Mouse (Mus musculus) fibroblast of lung, adult 2 months (primary cell): ENCODE results near the gene Vps54.

Experiments
- DNase-seq: peaks from one replicate; pipeline ENCODE4 v3.0.0-alpha.2; 2011; ENCODE audit warnings: low read depth

Gene Vps54

GRCm38 (mm10) chr11:21339088-21339487, 100.0 kb downstream of the Vps54 start:
- no peak for DNase-seq

- DNase-seq = no peak
Measured at GRCm38 (mm10) chr11:21343490-21343889, 104.4 kb downstream of the Vps54 start.

- DNase-seq = no peak
Measured at GRCm38 (mm10) chr11:21346020-21346419, 106.9 kb downstream of the Vps54 start.

- no peak for DNase-seq
Measured at GRCm38 (mm10) chr11:21348890-21349289, 109.8 kb downstream of the Vps54 start.

GRCm38 (mm10) chr11:21351296-21351695, 112.2 kb downstream of the Vps54 start:
- no peak for DNase-seq

- no peak for DNase-seq
Measured at GRCm38 (mm10) chr11:21363144-21363940, 124.3 kb downstream of the Vps54 start.

GRCm38 (mm10) chr11:21368466-21368865, 129.4 kb downstream of the Vps54 start:
- no peak for DNase-seq

GRCm38 (mm10) chr11:21369248-21370016, 130.4 kb downstream of the Vps54 start:
- no peak for DNase-seq

GRCm38 (mm10) chr11:21370399-21371121, 131.5 kb downstream of the Vps54 start:
- DNase-seq = no peak
